Mouse (Mus musculus): ENCODE data around the gene Atp9a. TPM values are rescaled to one million over a fixed set of nuclear protein-coding genes. Genes with fewer than 3 reads are reported as not detected.

Gene Atp9a
- total RNA-seq, 1 experiment from 2014 or later: 0.70 TPM

- no peak for ATAC-seq (ENCODE audit: extremely low read depth, insufficient number of reproducible peaks, low FRiP score, poor library complexity, severe bottlenecking)
Measured at GRCm38 (mm10) chr2:168741273-168742058, 743 bp downstream of the Atp9a start.

GRCm38 (mm10) chr2:168740496-168740895 is 1.7 kb downstream of the Atp9a start:
- no peak for ATAC-seq (ENCODE audit: extremely low read depth, insufficient number of reproducible peaks, low FRiP score, poor library complexity, severe bottlenecking)

- ATAC-seq (ENCODE audit: extremely low read depth, insufficient number of reproducible peaks, low FRiP score, poor library complexity, severe bottlenecking): no peak
Measured at GRCm38 (mm10) chr2:168738854-168739253, 3.4 kb downstream of the Atp9a start.

GRCm38 (mm10) chr2:168737878-168738277 is 4.3 kb downstream of the Atp9a start:
- ATAC-seq (ENCODE audit: extremely low read depth, insufficient number of reproducible peaks, low FRiP score, poor library complexity, severe bottlenecking): no peak

GRCm38 (mm10) chr2:168734023-168734422 is 8.2 kb downstream of the Atp9a start:
- ATAC-seq (ENCODE audit: extremely low read depth, insufficient number of reproducible peaks, low FRiP score, poor library complexity, severe bottlenecking): no peak

GRCm38 (mm10) chr2:168731258-168731657 is 11.0 kb downstream of the Atp9a start:
- ATAC-seq (ENCODE audit: extremely low read depth, insufficient number of reproducible peaks, low FRiP score, poor library complexity, severe bottlenecking): no peak

GRCm38 (mm10) chr2:168729736-168730135 is 12.5 kb downstream of the Atp9a start:
- ATAC-seq (ENCODE audit: extremely low read depth, insufficient number of reproducible peaks, low FRiP score, poor library complexity, severe bottlenecking): no peak

- no peak for ATAC-seq (ENCODE audit: extremely low read depth, insufficient number of reproducible peaks, low FRiP score, poor library complexity, severe bottlenecking)
Measured at GRCm38 (mm10) chr2:168728045-168728444, 14.2 kb downstream of the Atp9a start.

GRCm38 (mm10) chr2:168726007-168726406 is 16.2 kb downstream of the Atp9a start:
- no peak for ATAC-seq (ENCODE audit: extremely low read depth, insufficient number of reproducible peaks, low FRiP score, poor library complexity, severe bottlenecking)

- no peak for ATAC-seq (ENCODE audit: extremely low read depth, insufficient number of reproducible peaks, low FRiP score, poor library complexity, severe bottlenecking)
Measured at GRCm38 (mm10) chr2:168721313-168721712, 20.9 kb downstream of the Atp9a start.

GRCm38 (mm10) chr2:168719742-168720141 is 22.5 kb downstream of the Atp9a start:
- no peak for ATAC-seq (ENCODE audit: extremely low read depth, insufficient number of reproducible peaks, low FRiP score, poor library complexity, severe bottlenecking)

- ATAC-seq (ENCODE audit: extremely low read depth, insufficient number of reproducible peaks, low FRiP score, poor library complexity, severe bottlenecking): no peak
Measured at GRCm38 (mm10) chr2:168718735-168719134, 23.5 kb downstream of the Atp9a start.

GRCm38 (mm10) chr2:168718267-168718666 is 23.9 kb downstream of the Atp9a start:
- ATAC-seq (ENCODE audit: extremely low read depth, insufficient number of reproducible peaks, low FRiP score, poor library complexity, severe bottlenecking): no peak

GRCm38 (mm10) chr2:168712199-168713176 is 29.7 kb downstream of the Atp9a start:
- ATAC-seq (ENCODE audit: extremely low read depth, insufficient number of reproducible peaks, low FRiP score, poor library complexity, severe bottlenecking): no peak

GRCm38 (mm10) chr2:168710979-168711378 is 31.2 kb downstream of the Atp9a start:
- no peak for ATAC-seq (ENCODE audit: extremely low read depth, insufficient number of reproducible peaks, low FRiP score, poor library complexity, severe bottlenecking)

- ATAC-seq (ENCODE audit: extremely low read depth, insufficient number of reproducible peaks, low FRiP score, poor library complexity, severe bottlenecking): no peak
Measured at GRCm38 (mm10) chr2:168707766-168708165, 34.4 kb downstream of the Atp9a start.

GRCm38 (mm10) chr2:168702266-168702665 is 39.9 kb downstream of the Atp9a start:
- ATAC-seq (ENCODE audit: extremely low read depth, insufficient number of reproducible peaks, low FRiP score, poor library complexity, severe bottlenecking): no peak

GRCm38 (mm10) chr2:168695027-168695403 is 47.2 kb downstream of the Atp9a start:
- ATAC-seq (ENCODE audit: extremely low read depth, insufficient number of reproducible peaks, low FRiP score, poor library complexity, severe bottlenecking): no peak

GRCm38 (mm10) chr2:168694379-168695026 is 47.7 kb downstream of the Atp9a start:
- ATAC-seq (ENCODE audit: extremely low read depth, insufficient number of reproducible peaks, low FRiP score, poor library complexity, severe bottlenecking): no peak

All from neutrophil, adult 5-6 weeks (primary cell).